Mouse (Mus musculus) liver (tissue): ENCODE measurements around the gene Hspa12b.
"Not testable (repeated sequence)": the region's sequence is repeated elsewhere in the genome, so short reads cannot be mapped to it uniquely, and the experiment has no call there.

Experiments
- DNase-seq: peaks from one replicate; pipeline ENCODE4 v3.0.0-alpha.2; 2020; ENCODE audit warnings: mixed read lengths

Hspa12b gene

GRCm38 (mm10) chr2:131127161-131127730 lies at the start of gene Hspa12b:
Gene Hspa12b, plus strand, starts transcription at chr2:131127280.
- peak; percentile 86 for DNase-seq

- DNase-seq = no peak
These were observed 46.6 kb upstream of the Hspa12b start for GRCm38 (mm10) chr2:131080507-131080906.

GRCm38 (mm10) chr2:131084206-131084605 lies 42.9 kb upstream of the Hspa12b start:
- DNase-seq = no peak

- no peak for DNase-seq
These were observed 40.3 kb upstream of the Hspa12b start, which contains the start of gene Siglec1 for GRCm38 (mm10) chr2:131086667-131087390. Gene Siglec1, minus strand, starts transcription at chr2:131086765.

- no peak for DNase-seq
These were observed 38.5 kb upstream of the Hspa12b start for GRCm38 (mm10) chr2:131088581-131088980.

- no peak for DNase-seq
These were observed 37.4 kb upstream of the Hspa12b start for GRCm38 (mm10) chr2:131089634-131090033.

- DNase-seq = no peak
These were observed 36.2 kb upstream of the Hspa12b start for GRCm38 (mm10) chr2:131090852-131091251.

- no peak for DNase-seq
These were observed 33.5 kb upstream of the Hspa12b start for GRCm38 (mm10) chr2:131093577-131093976.

GRCm38 (mm10) chr2:131094823-131095222 lies 32.3 kb upstream of the Hspa12b start:
- peak; percentile 82 for DNase-seq

- peak; percentile 87 for DNase-seq
These were observed 30.8 kb upstream of the Hspa12b start for GRCm38 (mm10) chr2:131096101-131096795.

- no peak for DNase-seq
These were observed 30.0 kb upstream of the Hspa12b start for GRCm38 (mm10) chr2:131097087-131097486.

GRCm38 (mm10) chr2:131101530-131101929 lies 25.6 kb upstream of the Hspa12b start:
- DNase-seq = no peak

- no peak for DNase-seq
These were observed 23.1 kb upstream of the Hspa12b start for GRCm38 (mm10) chr2:131104021-131104420.

- DNase-seq = not testable (repeated sequence)
These were observed 22.0 kb upstream of the Hspa12b start for GRCm38 (mm10) chr2:131105061-131105460.

- DNase-seq = no peak
These were observed 21.1 kb upstream of the Hspa12b start for GRCm38 (mm10) chr2:131105989-131106388.

GRCm38 (mm10) chr2:131118968-131119574 lies 8.0 kb upstream of the Hspa12b start:
- DNase-seq = no peak

GRCm38 (mm10) chr2:131124166-131124565 lies 2.9 kb upstream of the Hspa12b start:
- DNase-seq = no peak

GRCm38 (mm10) chr2:131125157-131125963 lies 1.7 kb upstream of the Hspa12b start:
- DNase-seq = no peak

- no peak for DNase-seq
These were observed 890 bp upstream of the Hspa12b start for GRCm38 (mm10) chr2:131125964-131126815.

GRCm38 (mm10) chr2:131128211-131128610 lies 1.1 kb downstream of the Hspa12b start:
- DNase-seq = no peak

GRCm38 (mm10) chr2:131128636-131129157 lies 1.6 kb downstream of the Hspa12b start:
- no peak for DNase-seq
